Mouse (Mus musculus) ES-E14 (cell line): ENCODE data around the gene Sppl2b.

Experiments used
- CHD2 ChIP-seq: IDR thresholded peaks from 2 replicates; pipeline ENCODE4 v1.6.1; 2014; ENCODE audit warnings: mild to moderate bottlenecking, low read depth, low read length, inconsistent platforms
- HCFC1 ChIP-seq: IDR thresholded peaks from 2 replicates; pipeline ENCODE4 v1.6.1; 2012; ENCODE audit warnings: low read length, inconsistent platforms, borderline replicate concordance; ENCODE audit not compliant: insufficient read depth
- ZC3H11A ChIP-seq: IDR thresholded peaks from 2 replicates; pipeline ENCODE4 v1.6.1; 2012; ENCODE audit warnings: low read depth, mild to moderate bottlenecking, inconsistent platforms, low read length, borderline replicate concordance
- ZNF384 ChIP-seq: IDR thresholded peaks from 2 replicates; pipeline ENCODE4 v1.6.1; 2012; ENCODE audit warnings: low read depth, low read length, inconsistent platforms

DNA sequence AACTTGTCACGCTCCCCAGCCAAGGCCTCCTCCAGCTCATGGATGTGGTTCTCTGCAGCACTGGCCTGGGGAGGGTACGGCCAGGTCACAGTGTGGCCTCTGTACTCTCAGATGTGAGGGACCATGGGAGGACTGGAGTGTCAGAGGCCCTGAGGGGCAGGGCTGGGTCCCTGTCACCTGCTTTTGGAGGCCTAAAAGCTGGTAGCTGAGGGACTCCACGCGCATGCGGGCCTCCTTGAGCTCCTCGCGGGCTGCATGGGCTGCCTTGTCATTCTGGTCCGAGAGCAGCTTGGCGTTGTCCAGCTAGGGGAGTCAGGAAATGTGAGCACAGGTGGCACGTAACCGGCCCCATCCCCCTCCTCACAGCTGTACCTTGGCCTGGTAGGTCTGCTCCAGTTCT is 49.6 kb downstream of the Sppl2b start:
- TF ChIP-seq HCFC1 (no peak), ZC3H11A (no peak), CHD2 (no peak), ZNF384 (no peak)
